Mouse (Mus musculus) E14TG2a.4 (cell line): ENCODE data around the gene Cptp.

ENCODE experiments used
- CTCF ChIP-seq: conservative IDR thresholded peaks from 2 replicates; pipeline ENCODE4 v1.5.1; 2014; ENCODE audit warnings: low read length
- NANOG ChIP-seq: IDR thresholded peaks from 2 replicates; pipeline ENCODE4 v1.6.1; 2014; ENCODE audit warnings: borderline replicate concordance, low read length, mixed read lengths
- POU5F1 ChIP-seq: IDR thresholded peaks from 2 replicates; pipeline ENCODE4 v1.6.1; 2014; ENCODE audit warnings: low read length, borderline replicate concordance

DNA sequence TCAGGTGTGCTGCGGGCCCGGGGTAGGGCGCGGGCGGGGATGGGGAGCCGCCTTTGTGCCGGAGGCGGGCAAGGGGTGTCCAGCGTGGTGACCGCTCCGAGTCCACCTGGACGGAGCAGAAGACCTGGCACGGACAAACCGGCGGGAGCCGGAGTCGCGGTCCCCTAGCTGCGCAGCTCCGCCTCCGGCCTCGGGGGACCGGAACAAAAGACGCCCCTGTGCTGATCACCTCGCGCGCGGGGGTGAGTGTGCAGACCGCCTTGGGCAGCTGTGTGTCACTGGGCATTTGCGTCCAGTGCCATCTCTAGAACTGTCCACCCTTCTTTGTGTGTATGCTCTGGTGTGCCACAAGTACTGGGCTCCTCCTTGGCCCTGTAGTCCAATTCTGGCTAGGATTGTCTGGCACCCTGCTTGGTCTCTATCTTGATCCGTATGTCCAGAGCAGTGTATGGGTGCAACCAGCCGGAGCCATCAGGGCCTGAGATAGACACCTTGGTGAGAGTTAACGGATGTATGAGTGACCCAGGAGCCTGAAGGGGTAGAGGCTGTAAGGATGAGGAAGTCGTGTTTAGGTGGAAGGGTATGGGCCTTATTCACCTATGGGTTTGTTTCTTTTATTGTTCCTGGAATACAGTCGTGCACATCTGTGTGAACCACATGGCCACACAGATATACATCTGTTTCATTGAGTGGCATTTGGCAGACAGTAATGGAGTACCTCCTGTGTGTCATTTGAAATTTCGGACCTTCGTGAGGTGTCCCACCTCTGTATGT, 23.4 kb upstream of the Cptp start:
- no peak for TF ChIP-seq CTCF
- TF ChIP-seq NANOG: no peak
- no peak for TF ChIP-seq POU5F1
